Mouse (Mus musculus) cortical plate, adult 2 months (tissue): Measurements from ENCODE around the gene Crtac1. TPM values are rescaled to one million over a fixed set of nuclear protein-coding genes. Genes with fewer than 3 reads are reported as not detected.

Experiments
- H3K27ac ChIP-seq: fragments of 200-500 bp; 2 replicates; pipeline ENCODE4 v1.5.1; 2012; ENCODE audit warnings: low read length, control low read depth, inconsistent platforms; ENCODE audit not compliant: insufficient read depth
- H3K4me1 ChIP-seq: fragments of 200-500 bp; 2 replicates; pipeline ENCODE4 v1.6.1; 2011; ENCODE audit warnings: low read length; ENCODE audit not compliant: control insufficient read depth, insufficient read depth
- H3K4me3 ChIP-seq: fragments of 200-500 bp; 2 replicates; pipeline ENCODE4 v1.5.1; 2011; ENCODE audit warnings: mild to moderate bottlenecking, low read length, control low read depth; ENCODE audit not compliant: insufficient read depth
- CTCF ChIP-seq: fragments of 200-500 bp; IDR thresholded peaks from 2 replicates; pipeline ENCODE4 v1.5.1; 2011; ENCODE audit warnings: mild to moderate bottlenecking, control low read depth, low read length; ENCODE audit not compliant: insufficient read depth; ENCODE audit errors: extremely low read depth
- POLR2A ChIP-seq: fragments of 200-500 bp; IDR thresholded peaks from 2 replicates; pipeline ENCODE4 v1.6.1; 2011; ENCODE audit warnings: mild to moderate bottlenecking, low read length, control low read depth; ENCODE audit not compliant: insufficient read depth; ENCODE audit errors: extremely low read depth
- polyA plus RNA-seq: library from polyadenylated mRNA; depleted of rRNA; stranded (reverse); fragments of >200 nt; gene quantifications from 2 replicates; pipeline ENCODE4 v1.2.3, GENCODE M21; 2012

Crtac1 gene
- polyA plus RNA-seq, 1 experiment = 48.1 TPM

GRCm38 (mm10) chr19:42256611-42257240, 174.9 kb downstream of the Crtac1 start:
- H3K27ac ChIP-seq = peak overlapping the region; percentile 94; the same call in 1 of the 2 replicates
- no peak for TF ChIP-seq CTCF
- TF ChIP-seq POLR2A = no peak
- H3K4me3 ChIP-seq = peak overlapping the region; percentile 54
- peaks cover 9% of the 10 kb centered on the region for H3K4me1 ChIP-seq

DNA sequence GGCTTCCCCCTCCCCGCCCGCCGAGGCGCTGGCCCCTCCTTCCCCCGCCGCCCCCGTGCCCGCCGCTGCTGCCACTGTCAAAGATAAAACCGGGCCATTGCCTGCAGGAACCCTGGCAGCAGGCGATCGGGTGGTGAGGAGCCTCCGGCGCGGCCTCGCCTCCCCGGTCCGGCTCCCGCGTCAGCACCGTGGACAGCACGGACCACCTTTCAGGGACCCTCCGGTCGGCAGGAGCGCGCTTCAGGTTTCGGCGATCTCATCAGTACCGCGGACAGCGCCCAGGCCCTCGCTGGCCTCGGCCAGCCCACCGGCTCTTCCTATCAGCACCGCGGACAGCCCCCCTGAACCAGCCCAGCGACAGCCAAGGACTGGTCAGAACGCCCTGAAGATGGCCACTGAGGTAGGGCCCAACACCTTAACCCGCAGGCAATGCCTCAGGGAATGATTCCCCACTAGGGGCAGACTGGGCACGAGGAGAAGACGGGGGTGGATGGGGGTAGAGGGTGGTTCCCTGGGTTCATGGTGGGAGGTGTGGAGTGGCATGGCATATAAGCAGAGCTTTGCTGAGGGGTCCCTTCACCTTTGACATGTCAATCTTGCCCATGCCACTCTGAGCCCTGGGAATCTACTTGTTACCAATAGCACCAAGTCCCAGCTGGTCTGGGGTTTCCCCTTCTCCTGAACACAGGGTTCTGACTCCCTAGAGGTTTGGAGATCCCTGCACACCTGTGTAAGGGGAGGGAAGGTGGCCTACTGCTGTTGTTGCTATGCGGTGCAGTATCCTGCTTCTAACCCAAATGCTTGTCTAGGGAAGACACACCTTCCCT, 175.6 kb downstream of the Crtac1 start:
- peak overlapping the region; percentile 94 for H3K27ac ChIP-seq

GRCm38 (mm10) chr19:42255438-42255783, 176.2 kb downstream of the Crtac1 start:
- TF ChIP-seq CTCF = no peak
- peak; percentile 67; the same call in 1 of the 2 replicates for TF ChIP-seq POLR2A
- Histone ChIP-seq H3K27ac (peak overlapping the region; percentile 14; the same call in 1 of the 2 replicates), H3K4me3 (peak overlapping the region; percentile 54), H3K4me1 (peaks cover 10% of the 10 kb centered on the region)

More for the DNA sequence above, 175.6 kb downstream of the Crtac1 start:
- H3K4me3 ChIP-seq = peak overlapping the region; percentile 54
- TF ChIP-seq POLR2A (no peak), CTCF (0 out of 2 replicates have a peak, but pooled peaks have one; percentile 20)
- H3K4me1 ChIP-seq = peaks cover 9% of the 10 kb centered on the region

GRCm38 (mm10) chr19:42249976-42250914, 181.3 kb downstream of the Crtac1 start:
- Histone ChIP-seq H3K4me3 (no peak overlapping the region), H3K27ac (no peak overlapping the region), H3K4me1 (peaks cover 11% of the 10 kb centered on the region)
- no peak for TF ChIP-seq CTCF
- TF ChIP-seq POLR2A = no peak

- Histone ChIP-seq H3K4me3 (no peak within 1 kb of the TSS), H3K4me1 (peaks cover 7% of the 10 kb centered on the region), H3K27ac (no peak within 1 kb of the TSS)
- no peak for TF ChIP-seq POLR2A
- TF ChIP-seq CTCF = no peak
Observed at GRCm38 (mm10) chr19:42247519-42247918, 184.1 kb downstream of the Crtac1 start, which contains the start of gene Golga7b. Gene Golga7b, plus strand, starts transcription at chr19:42247574.

GRCm38 (mm10) chr19:42246626-42247025, 185.0 kb downstream of the Crtac1 start:
- Histone ChIP-seq H3K27ac (no peak overlapping the region), H3K4me1 (peaks cover 7% of the 10 kb centered on the region), H3K4me3 (no peak overlapping the region)
- TF ChIP-seq CTCF (no peak), POLR2A (no peak)

DNA sequence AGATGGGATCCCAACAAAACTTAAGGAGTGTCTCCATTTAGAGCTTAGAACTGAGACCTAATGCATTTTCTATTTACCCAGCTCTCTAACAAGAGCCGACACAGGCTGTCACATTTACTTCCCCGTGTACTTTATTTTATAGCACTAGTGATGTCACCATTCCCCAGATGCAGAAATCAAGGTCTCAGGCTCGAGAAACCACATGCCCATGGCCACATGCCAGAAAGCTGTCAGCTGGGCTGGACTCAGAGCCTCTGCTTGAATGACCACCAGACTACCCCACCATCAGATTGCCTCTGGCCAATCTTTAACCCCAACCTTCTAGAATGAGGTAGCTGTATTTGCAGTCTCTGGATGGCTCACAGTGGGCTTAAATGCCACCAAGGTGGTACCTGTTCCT, 188.2 kb downstream of the Crtac1 start:
- Histone ChIP-seq H3K27ac (no peak overlapping the region), H3K4me1 (peaks cover 6% of the 10 kb centered on the region), H3K4me3 (no peak overlapping the region)
- TF ChIP-seq CTCF = no peak
- no peak for TF ChIP-seq POLR2A

DNA sequence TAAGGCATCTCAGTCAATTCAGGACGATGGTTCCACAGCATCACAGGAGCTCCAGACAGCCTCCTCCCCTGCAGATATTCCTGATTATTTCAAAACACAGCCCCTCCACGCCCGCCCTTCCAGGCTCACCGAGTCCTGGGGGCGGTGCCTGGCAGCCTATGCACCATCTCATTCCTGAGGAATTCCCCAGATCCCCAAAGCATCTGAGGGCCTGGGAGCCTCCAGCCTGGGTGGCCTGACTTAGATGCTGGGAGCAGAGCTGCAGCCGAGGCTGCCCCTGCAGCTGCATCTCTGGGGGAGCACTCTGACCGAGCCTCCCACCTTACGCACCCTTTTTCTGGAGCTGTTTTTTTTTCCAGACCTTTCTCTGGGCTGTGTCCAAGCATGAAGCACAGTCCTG, 190.7 kb downstream of the Crtac1 start:
- H3K4me1 ChIP-seq = peaks cover 10% of the 10 kb centered on the region
- no peak overlapping the region for H3K4me3 ChIP-seq
- TF ChIP-seq POLR2A = no peak
- TF ChIP-seq CTCF = no peak
- no peak overlapping the region for H3K27ac ChIP-seq

DNA sequence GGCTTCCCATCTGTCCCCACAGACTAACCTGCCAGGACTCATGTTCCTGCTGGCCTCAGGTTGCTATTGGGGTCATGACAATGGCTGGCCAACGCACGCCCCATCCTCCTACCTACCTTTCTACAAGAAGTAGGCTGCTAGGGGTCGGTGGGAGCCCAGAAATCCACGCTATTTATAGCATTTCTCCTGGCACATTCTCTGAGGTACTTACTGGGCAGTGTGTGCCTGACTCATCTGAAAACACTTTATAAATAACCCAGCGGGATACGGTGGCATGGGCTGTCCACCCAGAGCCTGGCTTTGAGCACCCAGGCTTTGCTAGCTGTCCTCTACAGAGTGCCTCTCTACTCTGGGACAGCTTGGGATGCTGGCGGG, 193.3 kb downstream of the Crtac1 start:
- TF ChIP-seq CTCF (no peak), POLR2A (no peak)
- Histone ChIP-seq H3K4me3 (no peak overlapping the region), H3K27ac (peak overlapping the region; percentile 4; the same call in 1 of the 2 replicates), H3K4me1 (peaks cover 7% of the 10 kb centered on the region)
